Mouse (Mus musculus): ENCODE data around the gene Gm11541. TPM values are rescaled to one million over a fixed set of nuclear protein-coding genes. Genes with fewer than 3 reads are reported as not detected.
A peak's percentile ranks its signal among the peaks of the same experiment; 100 is the strongest.

Gene Gm11541
- polyA plus RNA-seq, 1 experiment from 2014 or later: 0.53 TPM

DNA sequence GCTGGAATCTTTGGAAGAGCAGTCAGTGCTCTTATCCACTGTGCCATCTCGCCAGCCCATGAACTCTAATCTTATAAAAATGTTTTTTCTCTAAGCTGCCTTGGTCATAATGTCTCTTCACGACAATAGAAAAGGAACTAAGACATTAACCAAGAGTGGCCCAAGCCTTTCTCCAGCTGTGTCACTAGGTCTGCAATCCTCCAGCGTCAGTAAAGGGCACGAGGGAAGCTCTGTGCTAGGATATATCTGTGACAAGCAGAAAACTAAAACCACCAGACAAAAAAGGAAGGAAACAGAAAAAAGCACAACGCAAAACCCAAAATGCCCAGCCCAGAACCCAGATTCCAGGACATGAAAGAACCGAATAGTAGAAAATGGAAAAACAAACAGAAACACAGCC is 17.1 kb downstream of the Gm11541 start:
- Histone ChIP-seq H3K9me3 (replicated peaks) (no peaks in the 10 kb centered on the region), H3K27ac (no peak overlapping the region), H3K4me2 (no peak overlapping the region), H3K9ac (no peak overlapping the region), H3K4me3 (replicated peaks) (no peak overlapping the region), H3K27me3 (no peaks in the 10 kb centered on the region), H3K4me1 (no peaks in the 10 kb centered on the region), H3K36me3 (no peaks in the 10 kb centered on the region)
- no peak for ATAC-seq (replicated peaks; ENCODE audit: low FRiP score)
- 76% methylated on average over 6 of the region's 6 CpGs for WGBS

DNA sequence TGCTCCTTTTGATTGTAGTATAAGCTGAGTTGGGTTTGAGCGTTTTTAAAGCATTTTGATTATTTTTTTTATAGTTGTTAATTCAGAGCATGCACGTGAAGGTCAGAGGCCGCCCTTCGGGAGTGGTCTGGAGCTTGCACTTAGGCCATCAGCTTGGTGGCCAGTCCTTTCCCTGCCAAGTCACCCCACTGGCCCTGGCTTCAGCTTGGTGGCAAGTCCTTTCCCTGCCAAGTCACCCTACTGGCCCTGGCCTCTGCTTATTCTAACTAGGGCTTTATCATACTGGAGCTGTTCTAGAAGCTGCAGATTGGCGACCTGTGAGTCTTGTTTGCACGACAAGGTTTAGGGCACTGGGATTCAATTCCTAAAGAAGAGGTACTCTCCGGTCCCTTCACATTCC is 21.9 kb downstream of the Gm11541 start:
- 89% methylated on average over 7 of the region's 7 CpGs for WGBS
- H3K9me3 ChIP-seq (replicated peaks): no peaks in the 10 kb centered on the region
- no peaks in the 10 kb centered on the region for H3K36me3 ChIP-seq
- peaks cover 4% of the 10 kb centered on the region for H3K4me1 ChIP-seq
- H3K27ac ChIP-seq: no peak overlapping the region
- H3K27me3 ChIP-seq: no peaks in the 10 kb centered on the region
- H3K9ac ChIP-seq: no peak overlapping the region
- no peak for ATAC-seq (replicated peaks; ENCODE audit: low FRiP score)
- no peak overlapping the region for H3K4me3 ChIP-seq (replicated peaks)
- no peak overlapping the region for H3K4me2 ChIP-seq

DNA sequence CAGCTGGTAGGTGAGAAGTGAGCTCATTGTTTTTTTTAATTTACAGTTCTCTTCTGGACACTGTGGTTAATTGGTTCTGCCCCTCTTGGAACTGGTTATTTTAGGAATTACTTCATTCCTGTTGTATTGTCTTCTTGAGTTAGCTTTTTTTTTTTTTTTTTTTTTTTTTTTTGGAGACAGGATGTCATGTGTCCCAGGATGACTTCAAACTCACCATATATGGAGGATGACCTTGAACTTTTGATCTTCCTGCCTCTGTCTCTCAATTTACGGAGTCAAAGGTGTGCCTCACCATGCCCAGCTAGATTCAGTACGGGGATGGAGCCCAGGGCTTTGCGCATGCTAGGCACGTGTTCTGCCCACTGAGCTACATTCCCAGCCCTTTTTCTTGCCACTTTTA is 22.7 kb downstream of the Gm11541 start:
- no peaks in the 10 kb centered on the region for H3K36me3 ChIP-seq
- H3K4me3 ChIP-seq (replicated peaks): no peak overlapping the region
- ATAC-seq (replicated peaks; ENCODE audit: low FRiP score): no peak
- H3K9ac ChIP-seq: no peak overlapping the region
- no peak overlapping the region for H3K4me2 ChIP-seq
- 74% methylated on average over 4 of the region's 4 CpGs for WGBS
- no peaks in the 10 kb centered on the region for H3K9me3 ChIP-seq (replicated peaks)
- H3K4me1 ChIP-seq: peaks cover 6% of the 10 kb centered on the region
- no peak overlapping the region for H3K27ac ChIP-seq
- no peaks in the 10 kb centered on the region for H3K27me3 ChIP-seq

DNA sequence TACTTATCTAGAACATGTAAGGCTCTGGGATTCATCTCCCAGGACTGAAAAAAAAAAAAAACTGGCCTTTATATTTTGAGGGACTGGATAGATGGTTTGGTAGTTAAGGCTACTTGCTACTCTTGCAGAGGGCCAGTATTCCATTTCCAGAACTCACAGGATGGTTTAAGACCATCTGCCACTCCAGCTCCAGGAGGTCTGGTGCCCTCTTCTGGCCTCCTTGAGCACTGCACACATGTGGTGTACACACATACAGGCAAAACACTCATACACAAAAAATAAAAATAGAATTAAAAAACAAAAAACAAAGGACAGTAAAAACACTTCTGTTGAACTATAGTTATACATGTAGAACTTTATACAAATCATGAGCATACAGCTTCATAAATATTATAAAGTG is 23.7 kb downstream of the Gm11541 start:
- ATAC-seq (replicated peaks; ENCODE audit: low FRiP score): no peak
- H3K27ac ChIP-seq: no peak overlapping the region
- H3K36me3 ChIP-seq: no peaks in the 10 kb centered on the region
- no peaks in the 10 kb centered on the region for H3K27me3 ChIP-seq
- no peak overlapping the region for H3K4me2 ChIP-seq
- peaks cover 16% of the 10 kb centered on the region for H3K4me1 ChIP-seq
- H3K4me3 ChIP-seq (replicated peaks): no peak overlapping the region
- no peak overlapping the region for H3K9ac ChIP-seq
- no peaks in the 10 kb centered on the region for H3K9me3 ChIP-seq (replicated peaks)

DNA sequence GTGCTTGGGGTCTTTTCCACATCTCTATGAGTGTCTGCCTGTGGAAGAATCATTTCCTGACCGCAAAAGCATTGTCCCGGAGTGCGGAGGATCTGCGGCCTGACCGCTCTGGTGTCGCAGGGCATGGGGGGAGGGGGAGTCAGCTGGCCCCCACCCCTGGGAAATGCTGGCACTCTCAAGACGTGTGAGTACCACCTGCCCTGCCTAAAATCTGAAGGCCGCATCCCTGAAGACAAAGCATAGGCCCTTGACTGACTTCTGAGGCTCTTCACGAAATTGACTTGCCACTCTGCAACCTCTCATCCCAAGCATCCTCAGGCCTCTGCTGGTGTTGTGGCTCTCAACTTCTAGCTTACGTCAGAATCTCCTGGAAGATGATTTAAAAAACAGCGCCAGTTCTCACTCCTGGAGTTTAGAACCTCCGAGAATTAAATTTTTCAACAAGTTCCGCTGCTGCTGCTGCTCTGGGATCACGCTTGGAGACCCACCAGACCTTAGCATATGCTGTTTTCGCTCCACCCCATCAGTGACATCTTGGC is 26.6 kb downstream of the Gm11541 start:
- H3K9ac ChIP-seq: peak overlapping the region; percentile 90
- H3K4me1 ChIP-seq: peaks cover 33% of the 10 kb centered on the region
- no peaks in the 10 kb centered on the region for H3K27me3 ChIP-seq
- 36% methylated on average over 15 of the region's 15 CpGs for WGBS
- peak overlapping the region; percentile 85 for H3K4me3 ChIP-seq (replicated peaks)
- H3K4me2 ChIP-seq: peak overlapping the region; percentile 73
- ATAC-seq (replicated peaks; ENCODE audit: low FRiP score): no peak; the same call in 1 of the 2 replicates
- no peaks in the 10 kb centered on the region for H3K36me3 ChIP-seq
- no peak overlapping the region for H3K27ac ChIP-seq
- H3K9me3 ChIP-seq (replicated peaks): no peaks in the 10 kb centered on the region

DNA sequence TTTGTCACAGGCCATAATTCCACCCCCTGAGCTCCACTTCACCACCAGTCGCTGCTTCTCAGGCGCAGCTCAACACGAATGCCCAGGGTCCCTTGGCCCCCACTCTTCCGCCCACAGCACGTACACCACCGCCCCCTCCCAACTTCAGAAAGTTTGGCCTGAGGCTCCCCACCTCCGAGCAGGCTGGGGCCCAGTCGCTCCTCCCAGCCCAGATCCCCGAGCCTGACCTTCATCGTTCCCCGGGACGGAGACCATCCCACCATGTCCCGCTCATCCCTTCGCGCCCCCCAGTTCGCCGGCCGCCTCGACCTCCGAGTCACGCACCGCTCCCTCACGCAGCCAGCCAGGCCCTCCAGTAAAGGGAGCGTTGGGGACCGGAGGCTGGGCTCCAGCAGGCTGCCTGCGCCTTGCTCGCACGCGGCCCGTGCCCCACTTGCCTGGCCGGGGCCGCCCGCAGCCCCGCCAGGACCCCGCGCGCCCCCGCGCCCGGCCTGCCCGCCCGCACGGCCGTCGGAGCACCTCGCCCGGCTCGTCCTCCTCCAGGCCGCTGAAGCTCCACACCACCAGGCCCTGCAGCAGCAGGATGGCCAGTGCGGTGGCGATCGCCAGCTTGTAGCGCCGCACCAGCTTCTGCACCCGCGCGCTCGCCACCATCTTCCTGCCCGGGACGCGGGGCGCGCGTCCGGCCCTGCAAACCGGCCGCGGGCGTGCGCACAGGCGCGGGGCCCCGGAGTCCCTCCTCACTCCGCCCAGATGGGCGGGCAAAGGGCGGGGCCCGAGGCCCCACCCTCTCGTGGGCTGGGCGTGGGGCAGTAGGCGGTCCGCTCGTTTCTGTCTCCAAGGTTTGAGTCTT is 27.3 kb downstream of the Gm11541 start, which contains the start of gene Xylt2:
Xylt2 (minus strand) TSS at position 762 of the 853 bp plus-strand sequence.
- Histone ChIP-seq H3K36me3 (no peaks in the 10 kb centered on the region), H3K9me3 (replicated peaks) (no peaks in the 10 kb centered on the region), H3K27me3 (no peaks in the 10 kb centered on the region), H3K4me3 (replicated peaks) (peak within 1 kb of the TSS; percentile 85), H3K27ac (peak within 1 kb of the TSS; percentile 91), H3K4me1 (peaks cover 33% of the 10 kb centered on the region), H3K4me2 (peak within 1 kb of the TSS; percentile 73), H3K9ac (peak within 1 kb of the TSS; percentile 90)
- peak; percentile 94 for ATAC-seq (replicated peaks; ENCODE audit: low FRiP score)
- under 1% methylated on average over 79 of the region's 82 CpGs for WGBS

DNA sequence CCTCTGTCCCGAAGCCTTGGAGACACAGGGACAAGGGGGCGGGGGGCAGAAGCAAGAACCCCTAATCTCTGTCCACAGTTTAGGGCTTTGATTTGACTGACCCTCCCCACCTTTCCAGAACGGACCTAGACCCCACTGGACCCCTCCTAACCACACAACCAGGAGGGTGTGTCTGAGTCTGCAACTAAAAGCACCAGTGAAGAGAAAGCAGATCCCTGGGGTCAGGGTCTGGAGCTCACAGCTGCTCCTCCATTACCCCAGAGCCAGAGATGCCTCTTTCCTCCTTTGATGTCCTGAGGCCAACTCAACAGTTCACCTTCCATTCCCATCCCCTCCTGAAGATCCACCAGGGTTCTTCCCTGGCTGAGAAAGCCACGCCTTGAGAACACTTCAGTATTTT is 28.0 kb downstream of the Gm11541 start:
- H3K27ac ChIP-seq: peak overlapping the region; percentile 91; the same call in 1 of the 2 replicates
- no peaks in the 10 kb centered on the region for H3K27me3 ChIP-seq
- no peaks in the 10 kb centered on the region for H3K36me3 ChIP-seq
- no peaks in the 10 kb centered on the region for H3K9me3 ChIP-seq (replicated peaks)
- no peak for ATAC-seq (replicated peaks; ENCODE audit: low FRiP score)
- peak overlapping the region; percentile 85 for H3K4me3 ChIP-seq (replicated peaks)
- 37% methylated on average over 4 of the region's 4 CpGs for WGBS
- peak overlapping the region; percentile 73 for H3K4me2 ChIP-seq
- H3K4me1 ChIP-seq: peaks cover 33% of the 10 kb centered on the region
- peak overlapping the region; percentile 90 for H3K9ac ChIP-seq

DNA sequence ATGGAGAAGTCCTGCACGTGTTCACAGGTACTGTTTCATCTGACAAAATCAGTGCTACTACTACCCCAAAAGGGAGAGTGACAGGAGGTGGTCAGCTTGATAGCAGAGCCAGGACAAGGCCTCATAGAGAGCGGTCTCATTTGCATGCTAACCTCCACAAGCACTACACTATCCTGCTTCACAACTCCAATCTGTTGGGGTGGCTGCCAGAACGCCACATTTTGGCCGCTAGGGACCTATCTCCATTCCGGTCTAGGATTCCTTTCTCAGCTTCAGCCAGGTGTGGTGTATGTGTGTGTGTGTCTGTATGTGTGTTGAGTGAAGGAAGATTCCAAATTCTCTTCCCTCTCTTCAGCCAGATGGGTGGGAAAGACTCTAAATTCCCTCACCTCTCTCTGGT is 28.9 kb downstream of the Gm11541 start:
- Histone ChIP-seq H3K9me3 (replicated peaks) (no peaks in the 10 kb centered on the region), H3K36me3 (peaks cover 3% of the 10 kb centered on the region), H3K9ac (no peak overlapping the region), H3K4me3 (replicated peaks) (peak overlapping the region; percentile 85; the same call in 1 of the 2 replicates), H3K27ac (no peak overlapping the region), H3K27me3 (no peaks in the 10 kb centered on the region), H3K4me2 (peak overlapping the region; percentile 73; the same call in 1 of the 2 replicates), H3K4me1 (peaks cover 33% of the 10 kb centered on the region)
- WGBS: 80% methylated on average over 5 of the region's 5 CpGs
- ATAC-seq (replicated peaks; ENCODE audit: low FRiP score): no peak

DNA sequence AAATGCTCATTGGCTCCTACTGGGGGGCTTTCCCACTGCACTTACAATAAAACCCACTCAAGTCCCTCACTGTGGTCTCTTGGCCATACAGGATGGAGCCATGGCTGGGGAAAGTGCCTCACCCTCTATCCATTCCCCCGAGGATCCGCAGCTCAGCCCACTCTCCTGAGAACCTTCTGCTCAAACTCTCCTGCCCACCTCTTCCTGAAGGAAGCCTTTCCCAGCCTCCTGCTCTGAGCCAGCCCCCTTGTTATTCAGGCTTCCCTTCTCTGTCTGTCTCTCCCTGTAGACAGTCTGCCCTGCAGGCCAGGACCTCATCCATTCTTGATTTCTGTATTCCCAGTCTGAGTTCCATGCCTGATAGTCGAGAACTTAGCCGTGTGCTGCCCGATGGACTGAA is 29.3 kb downstream of the Gm11541 start:
- Histone ChIP-seq H3K27ac (no peak overlapping the region), H3K9me3 (replicated peaks) (no peaks in the 10 kb centered on the region), H3K36me3 (peaks cover 7% of the 10 kb centered on the region), H3K4me1 (peaks cover 33% of the 10 kb centered on the region), H3K9ac (no peak overlapping the region), H3K4me2 (0 out of 2 replicates have a peak overlapping the region, but pooled peaks have one; percentile 5), H3K27me3 (no peaks in the 10 kb centered on the region), H3K4me3 (replicated peaks) (no peak overlapping the region)
- no peak for ATAC-seq (replicated peaks; ENCODE audit: low FRiP score)
- WGBS: 72% methylated on average over 5 of the region's 5 CpGs

DNA sequence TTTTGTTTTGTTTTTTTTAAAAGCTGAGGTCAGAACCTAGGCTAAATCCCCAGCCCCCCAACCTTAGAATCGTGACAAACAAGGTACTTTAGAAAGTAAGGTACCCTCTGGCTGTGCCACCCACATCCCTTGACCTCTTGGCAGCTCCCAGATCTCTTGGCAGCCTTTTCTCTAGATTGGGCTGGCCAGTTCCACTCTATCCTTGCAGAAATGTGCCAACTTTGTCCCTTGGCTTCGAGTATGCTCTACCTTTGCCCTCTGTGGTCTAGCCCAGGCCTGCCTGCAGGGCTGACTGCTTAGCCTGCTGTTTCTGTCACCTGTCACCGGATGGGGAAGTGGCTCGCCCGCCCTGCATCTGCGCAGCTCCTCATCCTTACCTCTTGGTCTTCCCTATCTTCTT is 39.0 kb downstream of the Gm11541 start:
- Histone ChIP-seq H3K4me2 (no peak overlapping the region), H3K9me3 (replicated peaks) (no peaks in the 10 kb centered on the region), H3K36me3 (peaks cover 98% of the 10 kb centered on the region), H3K4me3 (replicated peaks) (no peak overlapping the region), H3K4me1 (no peaks in the 10 kb centered on the region), H3K9ac (no peak overlapping the region), H3K27me3 (no peaks in the 10 kb centered on the region), H3K27ac (no peak overlapping the region)
- 92% methylated on average over 6 of the region's 6 CpGs for WGBS
- no peak for ATAC-seq (replicated peaks; ENCODE audit: low FRiP score)

DNA sequence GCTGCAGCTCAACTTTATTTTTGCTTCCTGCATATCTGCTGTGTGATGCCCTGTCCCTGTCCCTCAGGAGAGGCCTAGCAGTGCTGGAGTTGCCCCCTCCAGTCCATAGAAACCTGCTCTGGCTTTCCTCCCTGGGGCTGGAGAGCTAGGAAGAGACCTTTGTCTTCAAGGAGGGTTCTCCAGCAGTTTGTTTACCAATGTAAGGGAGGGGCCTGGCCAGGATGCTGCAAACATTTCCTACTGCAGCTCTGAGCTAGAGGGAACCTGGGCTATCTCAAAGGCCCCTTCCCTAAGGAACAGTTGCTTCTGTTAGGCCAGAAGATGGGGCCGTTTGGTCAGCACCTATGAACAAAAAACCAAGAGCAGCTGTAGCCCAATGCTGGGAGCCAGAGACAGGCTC is 43.0 kb downstream of the Gm11541 start:
- ATAC-seq (replicated peaks; ENCODE audit: low FRiP score): no peak
- peaks cover 95% of the 10 kb centered on the region for H3K36me3 ChIP-seq
- no peak overlapping the region for H3K27ac ChIP-seq
- H3K9ac ChIP-seq: no peak overlapping the region
- 69% methylated on average over 1 of the region's 1 CpGs for WGBS
- no peak overlapping the region for H3K4me3 ChIP-seq (replicated peaks)
- H3K4me1 ChIP-seq: no peaks in the 10 kb centered on the region
- H3K27me3 ChIP-seq: no peaks in the 10 kb centered on the region
- H3K4me2 ChIP-seq: no peak overlapping the region
- no peaks in the 10 kb centered on the region for H3K9me3 ChIP-seq (replicated peaks)

DNA sequence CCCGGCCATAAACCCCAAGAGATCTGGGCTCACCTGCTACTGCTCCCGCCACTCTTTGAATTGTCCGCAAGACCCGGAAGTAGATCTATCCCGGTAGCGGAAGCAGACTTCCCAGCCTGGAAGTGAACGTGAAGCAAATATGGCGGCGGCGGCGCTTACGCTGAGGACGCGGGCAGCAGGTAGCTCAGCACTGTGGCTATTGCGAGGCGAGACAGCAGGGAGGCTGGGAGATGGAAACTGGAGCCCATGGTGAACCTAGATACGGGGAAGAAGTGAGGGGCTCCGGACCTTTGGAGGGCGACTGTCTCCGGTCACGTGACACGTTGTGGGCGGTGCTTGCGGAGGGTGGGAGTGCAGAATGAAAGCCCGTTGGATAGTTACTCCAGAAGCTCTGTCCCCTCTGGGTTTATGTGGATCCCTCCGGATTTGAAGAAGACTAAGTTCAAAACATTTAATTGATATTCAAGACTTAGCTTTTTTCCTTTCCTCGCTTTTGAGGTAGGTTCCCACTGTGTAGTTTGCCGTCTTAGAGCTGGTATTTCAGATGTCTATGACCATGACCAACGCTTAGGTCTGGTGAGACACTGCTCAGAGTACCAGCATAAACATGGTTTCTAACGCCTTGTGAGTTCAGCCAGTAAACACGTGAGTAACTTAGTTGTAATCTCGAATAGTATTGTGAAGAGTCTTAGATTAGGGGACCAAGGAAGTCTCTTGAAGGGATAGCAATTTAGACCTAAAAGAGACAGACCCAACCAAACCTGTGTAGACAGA is 50.4 kb downstream of the Gm11541 start, which contains the start of the genes Mrpl27 and Eme1:
Mrpl27 (plus strand) TSS at position 105 of the 774 bp plus-strand sequence.
Eme1 (minus strand) TSS at position 302 of the 774 bp plus-strand sequence.
- Histone ChIP-seq H3K4me1 (peaks cover 21% of the 10 kb centered on the region), H3K27ac (peak within 1 kb of the TSS; percentile 98), H3K36me3 (peaks cover 51% of the 10 kb centered on the region), H3K9me3 (replicated peaks) (no peaks in the 10 kb centered on the region), H3K27me3 (no peaks in the 10 kb centered on the region), H3K4me3 (replicated peaks) (peak within 1 kb of the TSS; percentile 77), H3K9ac (peak within 1 kb of the TSS; percentile 70), H3K4me2 (peak within 1 kb of the TSS; percentile 66)
- 1% methylated on average over 32 of the region's 32 CpGs for WGBS
- peak; percentile 88 for ATAC-seq (replicated peaks; ENCODE audit: low FRiP score)
